Mouse (Mus musculus): ENCODE measurements around the gene Ubr1. TPM values are rescaled to one million over a fixed set of nuclear protein-coding genes. Genes with fewer than 3 reads are reported as not detected.

Ubr1 gene
- total and polyA plus RNA-seq, 3 experiments: 10.7 to 18.1 (median 16.0) TPM

- no peak overlapping the region for H3K27ac ChIP-seq (ENCODE audit: insufficient read depth, low read depth)
- dilution Hi-C loops (cut with MboI; ENCODE audit: extremely low pct_ligation_motif_present, extremely low pct_unique_long_range_greater_than_20kb, low sequenced_read_pairs): no loop called here
- DNase-seq (ENCODE audit: extremely low read depth): no peak
- TF ChIP-seq HCFC1 (IDR thresholded peaks at IDR 0.05; ENCODE audit: low read depth, low read length): no peak
- TF ChIP-seq POLR2AphosphoS2 (IDR thresholded peaks at IDR 0.05; ENCODE audit: low read depth, low read length): no peak
- no peak for TF ChIP-seq MXI1 (IDR thresholded peaks at IDR 0.05; ENCODE audit: low read depth, low read length)
- no peak for TF ChIP-seq ZNF384 (IDR thresholded peaks at IDR 0.05; ENCODE audit: low read depth, low read length)
- no peak for TF ChIP-seq NELFE (IDR thresholded peaks at IDR 0.05; ENCODE audit: low read depth, low read length)
- no peak for TF ChIP-seq MEF2A (IDR thresholded peaks at IDR 0.05; ENCODE audit: borderline replicate concordance, low read depth, low read length)
- no peak for TF ChIP-seq POLR2A (IDR thresholded peaks at IDR 0.05; ENCODE audit: low read depth, low read length)
- TF ChIP-seq CTCF (conservative IDR thresholded peaks at IDR 0.05 in 1 of 2, IDR thresholded peaks at IDR 0.05 in 1 of 2; ENCODE audit: low read depth in 2 of 2, low read length in 2 of 2): no peak
- no peak for TF ChIP-seq USF2 (conservative IDR thresholded peaks at IDR 0.05; ENCODE audit: low read depth, low read length)
- TF ChIP-seq KAT2A (IDR thresholded peaks at IDR 0.05; ENCODE audit: insufficient replicate concordance, low read length): no peak
- TF ChIP-seq E2F4 (IDR thresholded peaks at IDR 0.05; ENCODE audit: insufficient replicate concordance, low read depth, low read length): no peak
- no peak for TF ChIP-seq ETS1 (conservative IDR thresholded peaks at IDR 0.05; ENCODE audit: low read depth, low read length)
- no peak for TF ChIP-seq EP300 (IDR thresholded peaks at IDR 0.05; ENCODE audit: low read length)
- TF ChIP-seq ZC3H11A (IDR thresholded peaks at IDR 0.05; ENCODE audit: low read depth, low read length): no peak
- no peak for TF ChIP-seq MAZ (IDR thresholded peaks at IDR 0.05; ENCODE audit: low read depth, low read length)
- TF ChIP-seq NRF1 (IDR thresholded peaks at IDR 0.05; ENCODE audit: low read depth, low read length): no peak
- no peak for TF ChIP-seq RAD21 (IDR thresholded peaks at IDR 0.05; ENCODE audit: low read depth, low read length)
- TF ChIP-seq UBTF (IDR thresholded peaks at IDR 0.05; ENCODE audit: low read depth, low read length): no peak
- no peak for TF ChIP-seq CHD2 (IDR thresholded peaks at IDR 0.05; ENCODE audit: low read length)
- peaks cover 9 to 52% of the 10 kb centered on the region in 2 experiments for H3K36me3 ChIP-seq (replicated peaks in 1 of 2; ENCODE audit: control insufficient read depth in 1 of 2, insufficient read depth in 1 of 2, low read length in 1 of 2)
- no peaks in the 10 kb centered on the region for H3K4me1 ChIP-seq (ENCODE audit: control insufficient read depth in 1 of 2, insufficient read depth in 2 of 2)
- no peak overlapping the region for H3K4me3 ChIP-seq (replicated peaks in 1 of 3; ENCODE audit: low read depth in 2 of 3, low read length in 2 of 3, poor library complexity in 1 of 3)
- H3K79me2 ChIP-seq (replicated peaks; ENCODE audit: control insufficient read depth, extremely low read depth, insufficient read depth, poor library complexity, severe bottlenecking): peaks cover 16% of the 10 kb centered on the region; the same call in 1 of the 2 replicates
- in situ Hi-C loops (cut with MboI; ENCODE audit: low pct_ligation_motif_present, low pct_unique_long_range_greater_than_20kb, low sequenced_read_pairs): no loop called here
- no peaks in the 10 kb centered on the region for H3K9me3 ChIP-seq (replicated peaks; ENCODE audit: low read length)
- H3K27me3 ChIP-seq (replicated peaks): no peaks in the 10 kb centered on the region
- no peak overlapping the region for H3K9ac ChIP-seq (ENCODE audit: insufficient read depth, low read depth)
- no peak overlapping the region for H3K4me2 ChIP-seq (ENCODE audit: insufficient read depth, low read depth, poor library complexity, severe bottlenecking)
Measured at GRCm38 (mm10) chr2:120959363-120959762, 11.2 kb downstream of the Ubr1 start.

GRCm38 (mm10) chr2:120952176-120952938, 18.2 kb downstream of the Ubr1 start:
- Histone ChIP-seq H3K9me3 (replicated peaks; ENCODE audit: low read length) (no peaks in the 10 kb centered on the region), H3K27me3 (replicated peaks) (no peaks in the 10 kb centered on the region), H3K79me2 (replicated peaks; ENCODE audit: control insufficient read depth, extremely low read depth, insufficient read depth, poor library complexity, severe bottlenecking) (0 out of 2 replicates have a peak, but pooled peaks cover 2% of the 10 kb centered on the region), H3K4me3 (replicated peaks in 1 of 3; ENCODE audit: low read depth in 2 of 3, low read length in 2 of 3, poor library complexity in 1 of 3) (no peak overlapping the region), H3K27ac (ENCODE audit: insufficient read depth, low read depth) (no peak overlapping the region), H3K36me3 (replicated peaks in 1 of 2; ENCODE audit: control insufficient read depth in 1 of 2, insufficient read depth in 1 of 2, low read length in 1 of 2) (peaks cover 34 to 71% of the 10 kb centered on the region in 2 experiments), H3K4me1 (ENCODE audit: control insufficient read depth in 1 of 2, insufficient read depth in 2 of 2) (0 out of 4 replicates have a peak, but pooled peaks cover 0 to 3% of the 10 kb centered on the region in 2 experiments), H3K9ac (ENCODE audit: insufficient read depth, low read depth) (no peak overlapping the region), H3K4me2 (ENCODE audit: insufficient read depth, low read depth, poor library complexity, severe bottlenecking) (no peak overlapping the region)
- no peak for TF ChIP-seq MXI1 (IDR thresholded peaks at IDR 0.05; ENCODE audit: low read depth, low read length)
- TF ChIP-seq MYC (IDR thresholded peaks at IDR 0.05; ENCODE audit: low read depth, low read length): no peak
- TF ChIP-seq ZNF384 (IDR thresholded peaks at IDR 0.05; ENCODE audit: low read depth, low read length): no peak
- no peak for TF ChIP-seq USF2 (conservative IDR thresholded peaks at IDR 0.05; ENCODE audit: low read depth, low read length)
- no peak for TF ChIP-seq CHD1 (IDR thresholded peaks at IDR 0.05; ENCODE audit: low read depth, low read length)
- no peak for TF ChIP-seq TBP (conservative IDR thresholded peaks at IDR 0.05; ENCODE audit: low read depth, low read length)
- TF ChIP-seq ELF1 (IDR thresholded peaks at IDR 0.05; ENCODE audit: low read depth, low read length): no peak
- TF ChIP-seq ZKSCAN1 (IDR thresholded peaks at IDR 0.05; ENCODE audit: borderline replicate concordance, low read depth, low read length): no peak
- in situ Hi-C loops (cut with MboI; ENCODE audit: low pct_ligation_motif_present, low pct_unique_long_range_greater_than_20kb, low sequenced_read_pairs): no loop called here
- dilution Hi-C loops (cut with MboI; ENCODE audit: extremely low pct_ligation_motif_present, extremely low pct_unique_long_range_greater_than_20kb, low sequenced_read_pairs): no loop called here
- no peak for DNase-seq (ENCODE audit: extremely low read depth)

Measured in CH12.LX (cell line).